Mouse (Mus musculus) embryonic facial prominence, embryonic 11.5 days (tissue): Measurements from ENCODE around the gene 1700011L22Rik. TPM values are rescaled to one million over a fixed set of nuclear protein-coding genes. Genes with fewer than 3 reads are reported as not detected.

Source experiments
- ATAC-seq: fragments of 200-750 bp; cut with Nextera tagmentation; replicated peaks from 2 replicates; pipeline ENCODE4 v1.8.0; 2017; ENCODE audit warnings: low read depth; ENCODE audit not compliant: insufficient number of reproducible peaks, low FRiP score, low TSS enrichment
- DNase-seq: peaks from one replicate; pipeline ENCODE4 v3.0.0-alpha.2; 2015; ENCODE audit warnings: low spot score
- H3K27ac ChIP-seq: fragments of 300-500 bp; sonication (generic); replicated peaks from 2 replicates; pipeline ENCODE4 v1.5.1; 2014; ENCODE audit warnings: mild to moderate bottlenecking, low read depth, low read length, control low read depth
- H3K27me3 ChIP-seq: fragments of 300-500 bp; sonication (generic); 2 replicates; pipeline ENCODE4 v1.6.1; 2014; ENCODE audit warnings: mild to moderate bottlenecking, low read length, moderate library complexity, mixed read lengths; ENCODE audit not compliant: control insufficient read depth, insufficient read depth
- H3K36me3 ChIP-seq: fragments of 300-500 bp; sonication (generic); replicated peaks from 2 replicates; pipeline ENCODE4 v1.6.1; 2014; ENCODE audit warnings: low read depth, mild to moderate bottlenecking, low read length, moderate library complexity, mixed read lengths; ENCODE audit not compliant: control insufficient read depth, insufficient read depth
- H3K4me1 ChIP-seq: fragments of 300-500 bp; sonication (generic); 2 replicates; pipeline ENCODE4 v1.6.1; 2014; ENCODE audit warnings: low read length, mixed read lengths; ENCODE audit not compliant: control insufficient read depth, insufficient read depth
- H3K4me2 ChIP-seq: fragments of 300-500 bp; sonication (generic); 2 replicates; pipeline ENCODE4 v1.6.1; 2014; ENCODE audit warnings: low read depth, mild to moderate bottlenecking, control low read depth, low read length, moderate library complexity
- H3K4me3 ChIP-seq: fragments of 300-500 bp; sonication (generic); 2 replicates; pipeline ENCODE4 v1.5.1; 2014; ENCODE audit warnings: low read depth, low read length, control low read depth
- H3K9ac ChIP-seq: fragments of 300-500 bp; sonication (generic); replicated peaks from 2 replicates; pipeline ENCODE4 v1.6.1; 2014; ENCODE audit warnings: mild to moderate bottlenecking, control low read depth, low read length
- H3K9me3 ChIP-seq: fragments of 300-500 bp; sonication (generic); replicated peaks from 2 replicates; pipeline ENCODE4 v1.6.1; 2016; ENCODE audit warnings: mild to moderate bottlenecking, low read length, inconsistent platforms, mixed read lengths; ENCODE audit not compliant: control insufficient read depth
- WGBS: fragments of 180-500 bp; shearing (Covaris S2); extraction: QIAGEN DNeasy Blood & Tissue Kit; methylation state at CpG from one replicate; pipeline ENCODE4 v1.1.7; 2014; 5-methylcytosine and 5-hydroxymethylcytosine counted together
- polyA plus RNA-seq: library from polyadenylated mRNA; unstranded; fragments of >200 nt; fragmentation: Nextera tagmentation; extraction: Ambion mirVana; gene quantifications from 2 replicates; pipeline ENCODE4 v1.2.1, GENCODE M21; 2014

Gene 1700011L22Rik
- polyA plus RNA-seq, 1 experiment from 2014 or later, result not detected

DNA sequence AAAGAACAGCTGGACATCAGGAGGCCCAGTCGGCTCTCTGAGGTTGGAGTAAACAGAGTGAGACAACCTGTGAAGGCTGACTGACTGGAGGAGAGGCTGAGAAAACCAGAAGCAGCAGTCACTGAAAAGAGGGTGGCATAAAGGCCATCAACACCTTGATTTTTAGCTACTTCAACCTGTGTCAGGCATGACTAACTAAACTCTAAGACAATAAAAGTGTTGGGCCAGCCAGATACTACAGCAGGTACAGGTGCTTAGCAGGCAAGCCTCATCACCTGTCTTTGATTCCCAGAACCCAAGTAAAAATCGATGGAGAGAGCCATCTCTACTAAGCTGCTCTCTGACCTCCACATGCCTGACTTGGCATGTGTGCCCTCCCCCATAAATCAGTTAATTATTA is 40.3 kb upstream of the 1700011L22Rik start:
- 73% methylated on average over 2 of the region's 2 CpGs for WGBS
- no peak for ATAC-seq

DNA sequence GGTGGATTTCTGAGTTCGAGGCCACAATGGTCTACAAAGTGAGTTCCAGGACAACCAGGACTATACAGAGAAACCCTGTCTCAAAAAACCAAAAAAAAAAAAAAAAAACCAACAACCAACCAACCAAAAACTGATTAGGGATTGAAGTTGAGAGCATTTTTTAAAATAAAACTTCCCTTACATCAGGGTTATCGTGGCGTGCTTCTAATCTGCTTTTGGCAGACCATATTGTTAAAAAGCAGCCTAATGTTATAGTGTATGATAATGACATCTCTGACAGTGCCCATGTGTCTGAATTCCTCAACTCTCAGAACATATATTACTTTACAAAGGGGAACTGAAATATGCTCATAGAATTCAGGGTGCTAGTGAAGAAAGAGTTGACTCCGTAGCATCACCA is 39.9 kb upstream of the 1700011L22Rik start:
- no peaks in the 10 kb centered on the region for H3K27me3 ChIP-seq
- H3K4me3 ChIP-seq, result no peak overlapping the region
- no peak overlapping the region for H3K4me2 ChIP-seq
- ATAC-seq (no peak), DNase-seq (no peak)
- WGBS, result 91% methylated on average over 4 of the region's 4 CpGs
- H3K9me3 ChIP-seq, result no peaks in the 10 kb centered on the region
- no peak overlapping the region for H3K9ac ChIP-seq
- H3K27ac ChIP-seq, result no peak overlapping the region
- no peaks in the 10 kb centered on the region for H3K4me1 ChIP-seq
- no peaks in the 10 kb centered on the region for H3K36me3 ChIP-seq

More for the DNA sequence above, 40.3 kb upstream of the 1700011L22Rik start:
- Histone ChIP-seq H3K36me3 (no peaks in the 10 kb centered on the region), H3K9me3 (no peaks in the 10 kb centered on the region), H3K9ac (no peak overlapping the region), H3K4me1 (no peaks in the 10 kb centered on the region), H3K27me3 (no peaks in the 10 kb centered on the region), H3K27ac (no peak overlapping the region), H3K4me3 (no peak overlapping the region), H3K4me2 (no peak overlapping the region)
- DNase-seq, result no peak

DNA sequence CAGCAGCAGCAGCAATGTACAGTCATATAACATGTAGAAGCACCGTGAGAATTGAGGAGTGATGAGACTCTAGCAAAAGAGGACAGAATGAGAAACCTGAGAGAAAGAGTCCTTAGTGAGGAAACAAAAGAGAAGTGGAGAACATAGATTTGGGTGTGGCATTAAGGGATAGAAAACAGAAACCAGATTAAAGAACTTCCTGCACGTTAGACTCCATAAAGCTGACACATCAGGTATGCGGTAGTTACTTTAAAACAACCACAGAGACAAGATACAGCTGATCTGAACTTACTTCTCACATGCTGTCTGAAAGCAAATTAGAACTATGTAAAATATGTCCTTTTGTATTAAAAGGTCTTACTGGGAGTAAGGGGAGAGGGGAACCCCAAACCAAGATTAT is 38.1 kb upstream of the 1700011L22Rik start:
- Histone ChIP-seq H3K4me1 (no peaks in the 10 kb centered on the region), H3K27ac (no peak overlapping the region), H3K36me3 (no peaks in the 10 kb centered on the region), H3K9ac (no peak overlapping the region), H3K4me2 (no peak overlapping the region), H3K9me3 (no peaks in the 10 kb centered on the region), H3K4me3 (no peak overlapping the region), H3K27me3 (no peaks in the 10 kb centered on the region)
- ATAC-seq (no peak), DNase-seq (no peak)
- WGBS, result 88% methylated on average over 3 of the region's 3 CpGs

DNA sequence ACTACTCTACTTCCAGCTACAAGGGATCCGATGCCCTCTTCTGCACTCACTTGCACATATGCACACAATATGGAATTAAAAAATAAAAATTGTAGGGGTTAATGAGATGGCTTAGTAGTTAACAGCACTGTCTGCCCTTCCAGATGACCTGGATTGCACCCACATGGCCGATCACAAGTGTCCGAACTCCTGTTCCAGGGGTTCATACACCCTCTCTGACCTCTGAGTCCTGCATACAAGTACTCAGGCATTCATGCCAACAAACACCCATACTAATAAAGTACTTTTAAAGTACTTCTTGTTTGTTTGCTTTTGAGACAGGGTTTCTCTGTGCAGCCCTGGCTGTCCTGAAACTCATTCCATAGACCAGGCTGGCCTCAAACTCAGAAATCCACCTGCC is 36.3 kb upstream of the 1700011L22Rik start:
- H3K36me3 ChIP-seq, result no peaks in the 10 kb centered on the region
- no peak overlapping the region for H3K4me2 ChIP-seq
- ATAC-seq (no peak), DNase-seq (no peak)
- H3K9ac ChIP-seq, result no peak overlapping the region
- H3K27me3 ChIP-seq, result no peaks in the 10 kb centered on the region
- 78% methylated on average over 3 of the region's 3 CpGs for WGBS
- no peaks in the 10 kb centered on the region for H3K9me3 ChIP-seq
- H3K27ac ChIP-seq, result no peak overlapping the region
- no peaks in the 10 kb centered on the region for H3K4me1 ChIP-seq
- no peak overlapping the region for H3K4me3 ChIP-seq

DNA sequence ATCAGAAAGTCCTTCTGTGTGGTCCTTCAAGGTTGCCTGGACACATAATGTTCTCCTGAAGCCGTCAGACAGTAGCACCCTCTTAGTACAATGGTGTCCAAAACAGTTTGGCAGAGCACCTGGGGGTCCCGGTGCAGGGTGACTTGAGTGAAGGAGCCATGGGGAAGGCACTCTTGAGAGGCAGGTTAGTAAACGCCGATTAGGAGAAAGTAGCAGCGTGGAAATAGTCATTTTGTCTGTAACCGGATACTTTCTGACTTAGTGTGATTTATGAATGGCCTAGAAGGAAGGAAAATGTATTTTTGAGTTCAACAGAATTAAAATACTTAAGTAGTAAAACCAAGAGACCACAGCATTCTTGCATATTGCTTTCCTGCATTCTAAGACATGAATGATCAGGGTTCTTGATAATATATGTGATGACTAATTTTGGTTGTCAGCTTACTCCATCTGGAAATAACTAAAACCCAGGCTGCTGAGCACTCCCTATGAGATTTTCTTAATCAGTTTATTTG is 33.1 kb upstream of the 1700011L22Rik start:
- no peak overlapping the region for H3K9ac ChIP-seq
- no peak for DNase-seq
- H3K36me3 ChIP-seq, result no peaks in the 10 kb centered on the region
- ATAC-seq, result no peak
- no peaks in the 10 kb centered on the region for H3K27me3 ChIP-seq
- WGBS, result 84% methylated on average over 6 of the region's 6 CpGs
- no peaks in the 10 kb centered on the region for H3K4me1 ChIP-seq
- H3K9me3 ChIP-seq, result no peaks in the 10 kb centered on the region
- H3K4me2 ChIP-seq, result no peak overlapping the region
- H3K27ac ChIP-seq, result no peak overlapping the region
- no peak overlapping the region for H3K4me3 ChIP-seq

DNA sequence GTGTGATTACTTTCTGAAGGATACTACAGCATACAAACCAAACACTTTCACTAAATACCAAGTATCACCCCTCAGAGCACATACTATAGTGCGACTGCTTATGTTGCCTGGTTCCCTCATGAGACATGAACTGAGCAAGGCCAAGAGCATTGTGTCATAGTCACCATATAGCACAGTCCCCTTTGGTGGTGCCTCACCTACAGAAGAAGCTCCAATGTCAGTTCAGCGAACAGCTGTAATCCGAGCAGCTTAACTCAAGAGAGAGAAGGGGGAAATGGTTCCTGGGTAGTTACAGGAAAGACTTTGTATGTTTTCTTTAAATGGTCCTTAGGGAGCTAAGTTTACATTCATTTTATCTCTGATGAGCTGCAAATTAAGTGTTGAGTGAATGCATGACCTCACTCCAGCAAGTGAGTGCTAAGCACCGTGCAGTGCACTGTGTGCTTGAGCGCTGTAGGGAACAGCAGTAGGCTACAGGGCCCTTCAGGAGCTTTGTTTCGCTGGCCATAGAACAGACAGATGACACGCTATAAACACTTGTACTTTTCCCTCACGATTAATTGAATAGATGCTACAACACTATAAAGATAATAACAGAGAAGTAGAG is 29.0 kb upstream of the 1700011L22Rik start:
- ATAC-seq, result no peak
- Histone ChIP-seq H3K4me2 (no peak overlapping the region), H3K36me3 (peaks cover 5% of the 10 kb centered on the region; the same call in 1 of the 2 replicates), H3K9ac (no peak overlapping the region), H3K9me3 (no peaks in the 10 kb centered on the region), H3K27me3 (no peaks in the 10 kb centered on the region), H3K4me1 (no peaks in the 10 kb centered on the region), H3K27ac (no peak overlapping the region), H3K4me3 (no peak overlapping the region)
- DNase-seq, result no peak
- 67% methylated on average over 8 of the region's 8 CpGs for WGBS

DNA sequence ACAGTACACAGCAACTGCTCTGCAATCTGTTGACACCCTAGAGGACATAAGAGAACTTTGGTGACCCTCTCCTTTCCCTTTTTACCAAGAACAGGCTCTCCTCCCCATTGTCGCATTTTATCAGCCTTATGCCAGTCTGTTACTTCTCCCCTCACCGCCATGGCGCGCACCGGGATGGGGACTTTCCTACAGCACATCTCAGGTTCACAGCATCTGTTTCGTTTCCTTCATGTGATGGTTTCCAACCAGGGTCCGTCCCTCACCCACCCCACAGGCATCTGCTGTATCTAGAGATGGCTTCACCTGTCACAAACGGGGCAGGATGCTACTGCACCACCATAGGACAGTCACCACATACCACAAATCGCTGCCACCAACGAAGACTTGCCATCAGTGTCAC is 26.6 kb upstream of the 1700011L22Rik start:
- WGBS, result 95% methylated on average over 10 of the region's 10 CpGs
- H3K9ac ChIP-seq, result no peak overlapping the region
- H3K4me3 ChIP-seq, result no peak overlapping the region

DNA sequence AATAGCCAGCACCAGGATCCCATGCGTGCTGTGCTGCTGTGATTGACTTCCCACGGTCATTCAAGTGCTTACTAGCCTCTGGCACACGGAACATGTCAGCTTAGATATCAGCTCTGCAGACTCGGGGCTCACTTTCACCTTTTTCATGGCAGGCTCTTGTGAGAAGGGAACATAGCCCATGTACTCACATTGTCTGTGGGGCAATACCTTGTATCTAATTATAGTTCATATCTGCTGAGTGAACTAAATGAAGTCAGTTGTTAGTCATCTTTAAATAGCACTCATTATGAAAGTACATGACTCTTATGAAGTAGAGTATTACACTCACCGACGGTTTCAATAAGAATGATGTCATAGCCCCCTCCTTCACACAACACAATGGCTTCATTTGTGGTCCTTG is 25.4 kb upstream of the 1700011L22Rik start:
- no peak for DNase-seq
- Histone ChIP-seq H3K27ac (no peak overlapping the region), H3K4me1 (no peaks in the 10 kb centered on the region), H3K4me2 (no peak overlapping the region), H3K4me3 (no peak overlapping the region), H3K36me3 (peaks cover 5% of the 10 kb centered on the region), H3K9me3 (no peaks in the 10 kb centered on the region), H3K27me3 (no peaks in the 10 kb centered on the region), H3K9ac (no peak overlapping the region)
- 87% methylated on average over 6 of the region's 6 CpGs for WGBS
- ATAC-seq, result no peak

More for the DNA sequence above, 26.6 kb upstream of the 1700011L22Rik start:
- ATAC-seq (no peak), DNase-seq (no peak)
- H3K9me3 ChIP-seq, result no peaks in the 10 kb centered on the region
- no peaks in the 10 kb centered on the region for H3K27me3 ChIP-seq
- peaks cover 5% of the 10 kb centered on the region for H3K36me3 ChIP-seq
- H3K4me1 ChIP-seq, result no peaks in the 10 kb centered on the region
- H3K27ac ChIP-seq, result no peak overlapping the region
- no peak overlapping the region for H3K4me2 ChIP-seq
